Mouse (Mus musculus) forebrain, embryonic 12.5 days (tissue): ENCODE measurements around the gene Mc3r. TPM values are rescaled to one million over a fixed set of nuclear protein-coding genes. Genes with fewer than 3 reads are reported as not detected.

Source experiments
- ATAC-seq: fragments of 200-750 bp; cut with Nextera tagmentation; 2 replicates; pipeline ENCODE4 v1.8.0; 2017; ENCODE audit warnings: moderate TSS enrichment; ENCODE audit not compliant: low FRiP score
- H3K27ac ChIP-seq: fragments of 300-500 bp; sonication (generic); 2 replicates; pipeline ENCODE4 v1.5.1; 2016; ENCODE audit warnings: mild to moderate bottlenecking
- H3K27me3 ChIP-seq: fragments of 300-500 bp; sonication (generic); 2 replicates; pipeline ENCODE4 v1.6.1; 2016; ENCODE audit warnings: mild to moderate bottlenecking
- H3K36me3 ChIP-seq: fragments of 300-500 bp; sonication (generic); replicated peaks from 2 replicates; pipeline ENCODE4 v1.6.1; 2016; ENCODE audit warnings: mild to moderate bottlenecking
- H3K4me1 ChIP-seq: fragments of 300-500 bp; sonication (generic); 2 replicates; pipeline ENCODE4 v1.6.1; 2016
- H3K4me2 ChIP-seq: fragments of 300-500 bp; sonication (generic); 2 replicates; pipeline ENCODE4 v1.6.1; 2016; ENCODE audit warnings: mild to moderate bottlenecking, moderate library complexity
- H3K4me3 ChIP-seq: fragments of 300-500 bp; sonication (generic); replicated peaks from 2 replicates; pipeline ENCODE4 v1.5.1; 2016; ENCODE audit warnings: mild to moderate bottlenecking
- H3K9ac ChIP-seq: fragments of 300-500 bp; sonication (generic); 2 replicates; pipeline ENCODE4 v1.6.1; 2016; ENCODE audit warnings: mild to moderate bottlenecking
- H3K9me3 ChIP-seq: fragments of 300-500 bp; sonication (generic); 2 replicates; pipeline ENCODE4 v1.6.1; 2016
- WGBS: fragments of 180-500 bp; shearing (Covaris S2); methylation state at CpG from one replicate; pipeline ENCODE4 v1.1.7; 2016; 5-methylcytosine and 5-hydroxymethylcytosine counted together
- polyA plus RNA-seq: library from polyadenylated mRNA; unstranded; fragments of >200 nt; fragmentation: Nextera tagmentation; extraction: Ambion mirVana; gene quantifications from 2 replicates; pipeline ENCODE4 v1.2.1, GENCODE M21; 2016

Mc3r gene
- polyA plus RNA-seq, 1 experiment from 2014 or later = not detected

- WGBS = 17% methylated on average over 10 of the region's 11 CpGs
- Histone ChIP-seq H3K27ac (no peak overlapping the region), H3K27me3 (0 out of 2 replicates have a peak, but pooled peaks cover 12% of the 10 kb centered on the region), H3K4me3 (no peak overlapping the region), H3K4me2 (no peak overlapping the region), H3K9ac (no peak overlapping the region), H3K9me3 (no peaks in the 10 kb centered on the region), H3K4me1 (peaks cover 23% of the 10 kb centered on the region), H3K36me3 (no peaks in the 10 kb centered on the region)
- no peak for ATAC-seq
Observed at GRCm38 (mm10) chr2:172288965-172289364, 40.7 kb downstream of the Mc3r start.

- peaks cover 23% of the 10 kb centered on the region for H3K4me1 ChIP-seq
- no peak overlapping the region for H3K27ac ChIP-seq
- no peak overlapping the region for H3K9ac ChIP-seq
Observed at GRCm38 (mm10) chr2:172289632-172290031, 41.3 kb downstream of the Mc3r start.

GRCm38 (mm10) chr2:172290474-172290873 lies 42.2 kb downstream of the Mc3r start:
- H3K27ac ChIP-seq = no peak overlapping the region
- no peak overlapping the region for H3K4me2 ChIP-seq
- no peak for ATAC-seq
- no peak overlapping the region for H3K9ac ChIP-seq
- H3K27me3 ChIP-seq = peaks cover 12% of the 10 kb centered on the region; the same call in 1 of the 2 replicates
- H3K4me1 ChIP-seq = peaks cover 23% of the 10 kb centered on the region
- no peaks in the 10 kb centered on the region for H3K36me3 ChIP-seq
- H3K9me3 ChIP-seq = no peaks in the 10 kb centered on the region
- WGBS = 87% methylated on average over 11 of the region's 11 CpGs
- H3K4me3 ChIP-seq = no peak overlapping the region

More at GRCm38 (mm10) chr2:172289632-172290031, 41.3 kb downstream of the Mc3r start:
- no peaks in the 10 kb centered on the region for H3K9me3 ChIP-seq
- no peak overlapping the region for H3K4me2 ChIP-seq
- H3K27me3 ChIP-seq = peaks cover 12% of the 10 kb centered on the region; the same call in 1 of the 2 replicates
- no peaks in the 10 kb centered on the region for H3K36me3 ChIP-seq
- no peak overlapping the region for H3K4me3 ChIP-seq
- ATAC-seq = no peak
- 14% methylated on average over 1 of the region's 1 CpGs for WGBS

- no peak for ATAC-seq
- Histone ChIP-seq H3K27ac (no peak overlapping the region), H3K9me3 (no peaks in the 10 kb centered on the region), H3K4me3 (no peak overlapping the region), H3K4me1 (peaks cover 23% of the 10 kb centered on the region), H3K27me3 (peaks cover 12% of the 10 kb centered on the region; the same call in 1 of the 2 replicates), H3K9ac (no peak overlapping the region), H3K36me3 (no peaks in the 10 kb centered on the region), H3K4me2 (no peak overlapping the region)
- WGBS = 96% methylated on average over 7 of the region's 7 CpGs
Observed at GRCm38 (mm10) chr2:172291025-172291424, 42.7 kb downstream of the Mc3r start.

- H3K27me3 ChIP-seq = peaks cover 17% of the 10 kb centered on the region; the same call in 1 of the 2 replicates
- no peak overlapping the region for H3K9ac ChIP-seq
- H3K36me3 ChIP-seq = no peaks in the 10 kb centered on the region
- H3K27ac ChIP-seq = 0 out of 2 replicates have a peak overlapping the region, but pooled peaks have one; percentile 21
- H3K4me3 ChIP-seq = no peak overlapping the region
- H3K9me3 ChIP-seq = no peaks in the 10 kb centered on the region
- peaks cover 23% of the 10 kb centered on the region for H3K4me1 ChIP-seq
- no peak for ATAC-seq
- H3K4me2 ChIP-seq = no peak overlapping the region
- 94% methylated on average over 14 of the region's 14 CpGs for WGBS
Observed at GRCm38 (mm10) chr2:172291755-172292524, 43.6 kb downstream of the Mc3r start.

- ATAC-seq = peak; percentile 54; the same call in 1 of the 2 replicates
- H3K36me3 ChIP-seq = no peaks in the 10 kb centered on the region
- H3K4me3 ChIP-seq = no peak overlapping the region
- peak overlapping the region; percentile 24; the same call in 1 of the 2 replicates for H3K4me2 ChIP-seq
- peaks cover 23% of the 10 kb centered on the region for H3K4me1 ChIP-seq
- 0 out of 2 replicates have a peak overlapping the region, but pooled peaks have one; percentile 12 for H3K9ac ChIP-seq
- H3K27ac ChIP-seq = peak overlapping the region; percentile 79
- WGBS = 34% methylated on average over 14 of the region's 14 CpGs
- no peaks in the 10 kb centered on the region for H3K9me3 ChIP-seq
- peaks cover 24% of the 10 kb centered on the region; the same call in 1 of the 2 replicates for H3K27me3 ChIP-seq
Observed at GRCm38 (mm10) chr2:172292525-172293405, 44.5 kb downstream of the Mc3r start.

- H3K27me3 ChIP-seq = peaks cover 25% of the 10 kb centered on the region; the same call in 1 of the 2 replicates
- WGBS = 64% methylated on average over 1 of the region's 1 CpGs
- no peak overlapping the region for H3K4me2 ChIP-seq
- no peaks in the 10 kb centered on the region for H3K9me3 ChIP-seq
- no peak overlapping the region for H3K27ac ChIP-seq
- no peak overlapping the region for H3K4me3 ChIP-seq
- H3K36me3 ChIP-seq = no peaks in the 10 kb centered on the region
- no peak overlapping the region for H3K9ac ChIP-seq
- no peak for ATAC-seq
- peaks cover 23% of the 10 kb centered on the region for H3K4me1 ChIP-seq
Observed at GRCm38 (mm10) chr2:172298083-172298482, 49.8 kb downstream of the Mc3r start.

- no peak for ATAC-seq
- Histone ChIP-seq H3K4me1 (peaks cover 22% of the 10 kb centered on the region), H3K27me3 (peaks cover 25% of the 10 kb centered on the region; the same call in 1 of the 2 replicates), H3K4me3 (no peak overlapping the region), H3K9me3 (no peaks in the 10 kb centered on the region), H3K27ac (no peak overlapping the region), H3K9ac (no peak overlapping the region), H3K36me3 (no peaks in the 10 kb centered on the region), H3K4me2 (no peak overlapping the region)
- WGBS = 42% methylated on average over 1 of the region's 1 CpGs
Observed at GRCm38 (mm10) chr2:172298542-172298941, 50.2 kb downstream of the Mc3r start.

GRCm38 (mm10) chr2:172299126-172299921 lies 51.0 kb downstream of the Mc3r start:
- peak; percentile 76 for ATAC-seq
- Histone ChIP-seq H3K9me3 (no peaks in the 10 kb centered on the region), H3K4me1 (peaks cover 27% of the 10 kb centered on the region), H3K27ac (peak overlapping the region; percentile 46; the same call in 1 of the 2 replicates), H3K4me3 (no peak overlapping the region), H3K36me3 (no peaks in the 10 kb centered on the region), H3K27me3 (peaks cover 25% of the 10 kb centered on the region; the same call in 1 of the 2 replicates), H3K4me2 (peak overlapping the region; percentile 6; the same call in 1 of the 2 replicates), H3K9ac (0 out of 2 replicates have a peak overlapping the region, but pooled peaks have one; percentile 7)
- WGBS = 2% methylated on average over 14 of the region's 14 CpGs
